Mouse (Mus musculus): ENCODE data around the gene Morf4l1.

DNA sequence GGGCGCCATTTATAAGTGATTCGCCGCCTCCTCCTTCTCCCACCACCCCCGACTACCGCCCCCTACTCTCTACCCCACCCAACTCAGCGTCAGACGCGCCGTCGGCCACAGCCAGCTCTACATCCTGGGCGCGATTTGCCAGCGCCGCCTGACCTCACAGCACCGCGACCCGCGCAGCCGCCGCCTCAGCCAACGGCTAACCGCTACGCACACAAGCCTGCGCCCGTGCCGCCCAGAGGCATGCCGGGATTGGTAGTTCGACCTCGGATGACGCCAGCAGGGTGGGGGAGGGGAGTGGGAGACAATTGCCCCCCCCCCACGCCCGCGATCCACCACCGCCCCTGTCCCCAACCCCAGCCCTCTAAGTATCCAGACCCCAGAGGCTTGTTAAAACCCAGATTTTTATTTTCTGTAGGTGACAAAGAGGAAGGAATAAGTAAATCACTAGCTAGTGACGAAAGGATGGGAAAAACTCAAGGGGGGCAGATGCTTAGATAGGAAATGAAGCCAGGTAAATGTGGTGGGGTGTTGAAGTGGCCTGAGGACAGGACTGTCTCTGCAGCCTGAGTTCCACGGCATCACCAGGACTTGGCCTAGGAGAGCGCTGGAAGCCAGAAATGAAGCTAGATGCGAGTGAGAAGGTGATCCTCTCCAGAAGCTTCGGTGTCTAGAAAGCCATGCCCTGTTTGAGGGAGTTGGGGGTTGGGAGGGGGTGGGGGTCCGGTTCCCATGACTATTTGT, at the start of gene Morf4l1:
- TF ChIP-seq POLR2A (IDR thresholded peaks at IDR 0.05; ENCODE audit: extremely low read depth, insufficient read depth, low read length): 0 out of 2 replicates have a peak, but pooled peaks have one; percentile 43
- no peak for TF ChIP-seq CTCF (IDR thresholded peaks at IDR 0.05; ENCODE audit: low read depth, low read length)

Measured in liver, adult 2 months (tissue).